Mouse (Mus musculus) midbrain, embryonic 10.5 days (tissue): ENCODE results near the gene Tbx19. TPM values are rescaled to one million over a fixed set of nuclear protein-coding genes. Genes with fewer than 3 reads are reported as not detected.

Source experiments
- DNase-seq: peaks from one replicate; pipeline ENCODE4 v3.0.0-alpha.2; 2017; ENCODE audit warnings: low spot score
- H3K27ac ChIP-seq: fragments of 300-500 bp; sonication (generic); replicated peaks from 2 replicates; pipeline ENCODE4 v1.5.1; 2016; ENCODE audit warnings: mild to moderate bottlenecking
- H3K27me3 ChIP-seq: fragments of 300-500 bp; sonication (generic); 2 replicates; pipeline ENCODE4 v1.6.1; 2016; ENCODE audit warnings: low read depth, mild to moderate bottlenecking; ENCODE audit not compliant: poor library complexity, severe bottlenecking
- H3K36me3 ChIP-seq: fragments of 300-500 bp; sonication (generic); 2 replicates; pipeline ENCODE4 v1.6.1; 2016; ENCODE audit warnings: mild to moderate bottlenecking, moderate library complexity
- H3K4me1 ChIP-seq: fragments of 300-500 bp; sonication (generic); 2 replicates; pipeline ENCODE4 v1.6.1; 2016
- H3K4me3 ChIP-seq: fragments of 300-500 bp; sonication (generic); 2 replicates; pipeline ENCODE4 v1.5.1; 2016; ENCODE audit warnings: mild to moderate bottlenecking, moderate library complexity
- H3K9me3 ChIP-seq: fragments of 300-500 bp; sonication (generic); replicated peaks from 2 replicates; pipeline ENCODE4 v1.6.1; 2016; ENCODE audit warnings: mild to moderate bottlenecking
- WGBS: fragments of 180-500 bp; shearing (Covaris S2); methylation state at CpG from one replicate; pipeline ENCODE4 v1.1.7; 2016; 5-methylcytosine and 5-hydroxymethylcytosine counted together
- polyA plus RNA-seq: library from polyadenylated mRNA; unstranded; fragments of >200 nt; fragmentation: Nextera tagmentation; extraction: Ambion mirVana; gene quantifications from 2 replicates; pipeline ENCODE4 v1.2.1, GENCODE M21; 2016

The Tbx19 gene
- polyA plus RNA-seq, 1 experiment from 2014 or later: not detected

GRCm38 (mm10) chr1:165104707-165105259, 55.8 kb downstream of the Tbx19 start:
- no peak for DNase-seq
- H3K36me3 ChIP-seq: no peaks in the 10 kb centered on the region
- no peak overlapping the region for H3K27ac ChIP-seq
- peaks cover 12% of the 10 kb centered on the region; the same call in 1 of the 2 replicates for H3K4me1 ChIP-seq
- 75% methylated on average over 7 of the region's 7 CpGs for WGBS
- no peaks in the 10 kb centered on the region for H3K27me3 ChIP-seq
- no peaks in the 10 kb centered on the region for H3K9me3 ChIP-seq
- H3K4me3 ChIP-seq: no peak overlapping the region

DNA sequence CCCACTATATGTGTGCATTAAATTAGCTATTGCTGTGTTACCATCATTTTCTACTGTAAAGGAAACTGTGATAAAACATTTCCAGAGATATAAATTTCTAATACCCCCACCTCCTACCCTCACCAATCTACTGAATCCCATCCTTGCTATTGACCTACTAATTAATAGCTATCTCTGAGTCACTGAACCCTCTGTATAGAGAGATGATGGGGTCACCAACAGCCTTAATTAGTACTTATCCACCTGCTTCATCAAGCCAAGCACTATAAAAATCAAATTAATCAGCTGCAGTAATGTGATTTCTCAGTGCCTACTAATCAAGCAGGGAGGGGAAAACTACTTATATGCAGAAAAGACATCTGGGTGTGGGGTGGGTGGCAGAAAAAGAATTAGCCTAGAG, 61.0 kb downstream of the Tbx19 start:
- no peak for DNase-seq
- no peaks in the 10 kb centered on the region for H3K27me3 ChIP-seq
- H3K36me3 ChIP-seq: no peaks in the 10 kb centered on the region
- H3K4me1 ChIP-seq: peaks cover 10% of the 10 kb centered on the region
- no peaks in the 10 kb centered on the region for H3K9me3 ChIP-seq
- H3K27ac ChIP-seq: no peak overlapping the region
- H3K4me3 ChIP-seq: no peak overlapping the region

GRCm38 (mm10) chr1:165094871-165095270, 65.7 kb downstream of the Tbx19 start:
- WGBS: 29% methylated on average over 7 of the region's 7 CpGs
- H3K36me3 ChIP-seq: no peaks in the 10 kb centered on the region
- no peak for DNase-seq
- H3K27ac ChIP-seq: peak overlapping the region; percentile 70
- H3K9me3 ChIP-seq: no peaks in the 10 kb centered on the region
- H3K4me3 ChIP-seq: no peak overlapping the region
- H3K4me1 ChIP-seq: peaks cover 25% of the 10 kb centered on the region
- no peaks in the 10 kb centered on the region for H3K27me3 ChIP-seq

- no peaks in the 10 kb centered on the region for H3K27me3 ChIP-seq
- peak; percentile 50 for DNase-seq
- WGBS: 12% methylated on average over 15 of the region's 15 CpGs
- no peaks in the 10 kb centered on the region for H3K9me3 ChIP-seq
- H3K27ac ChIP-seq: 0 out of 2 replicates have a peak overlapping the region, but pooled peaks have one; percentile 14
- H3K36me3 ChIP-seq: no peaks in the 10 kb centered on the region
- peaks cover 25% of the 10 kb centered on the region for H3K4me1 ChIP-seq
- H3K4me3 ChIP-seq: peak overlapping the region; percentile 48
Measured at GRCm38 (mm10) chr1:165091721-165092120, 68.9 kb downstream of the Tbx19 start.

GRCm38 (mm10) chr1:165089556-165089955, 71.0 kb downstream of the Tbx19 start:
- Histone ChIP-seq H3K4me1 (peaks cover 15% of the 10 kb centered on the region), H3K36me3 (no peaks in the 10 kb centered on the region), H3K9me3 (no peaks in the 10 kb centered on the region), H3K27ac (no peak overlapping the region), H3K4me3 (no peak overlapping the region), H3K27me3 (no peaks in the 10 kb centered on the region)
- WGBS: 87% methylated on average over 3 of the region's 3 CpGs
- DNase-seq: no peak

Other genes starting within 250 kb of the Tbx19 start
- not detected in 2 replicates for gene Xcl1, start 225.2 kb downstream of the Tbx19 start, polyA plus RNA-seq
- 7.6 and 7.7 TPM in 2 replicates for gene Sft2d2, start 33.7 kb upstream of the Tbx19 start, polyA plus RNA-seq
- 91.5 and 99.2 TPM in 2 replicates for gene Tiprl, start 76.2 kb upstream of the Tbx19 start, polyA plus RNA-seq
- gene Gpr161, start 135.0 kb upstream of the Tbx19 start, polyA plus RNA-seq: 1.4 and 1.6 TPM in 2 replicates